Mouse (Mus musculus) hindbrain, embryonic 11.5 days (tissue): ENCODE measurements at regions not wholly inside any gene's neighbourhood (a gene's known extent, or its start where the extent isn't known, plus 50 kb on each side); places are given as distances from the start of the nearest gene placed in this dataset.
A peak's percentile ranks its signal among the peaks of the same experiment; 100 is the strongest.

Experiments
- ATAC-seq: fragments of 200-750 bp; cut with Nextera tagmentation; 2 replicates; pipeline ENCODE4 v1.8.0; 2017; ENCODE audit warnings: mild to moderate bottlenecking, moderate TSS enrichment, moderate library complexity; ENCODE audit not compliant: low FRiP score
- DNase-seq: peaks from one replicate; pipeline ENCODE4 v3.0.0-alpha.2; 2015; ENCODE audit warnings: low spot score
- H3K27ac ChIP-seq: fragments of 300-500 bp; sonication (generic); 2 replicates; pipeline ENCODE4 v1.5.1; 2014; ENCODE audit warnings: mild to moderate bottlenecking, low read depth, low read length
- H3K27me3 ChIP-seq: fragments of 300-500 bp; sonication (generic); 2 replicates; pipeline ENCODE4 v1.6.1; 2014; ENCODE audit warnings: mild to moderate bottlenecking, low read length, moderate library complexity, mixed read lengths; ENCODE audit not compliant: control insufficient read depth, insufficient read depth
- H3K36me3 ChIP-seq: fragments of 300-500 bp; sonication (generic); 2 replicates; pipeline ENCODE4 v1.6.1; 2014; ENCODE audit warnings: mild to moderate bottlenecking, low read length, moderate library complexity, mixed read lengths; ENCODE audit not compliant: control insufficient read depth, insufficient read depth
- H3K4me1 ChIP-seq: fragments of 300-500 bp; sonication (generic); replicated peaks from 2 replicates; pipeline ENCODE4 v1.6.1; 2014; ENCODE audit warnings: low read length, mixed read lengths; ENCODE audit not compliant: control insufficient read depth, insufficient read depth
- H3K4me2 ChIP-seq: fragments of 300-500 bp; sonication (generic); replicated peaks from 2 replicates; pipeline ENCODE4 v1.6.1; 2014; ENCODE audit warnings: mild to moderate bottlenecking, low read depth, low read length
- H3K4me3 ChIP-seq: fragments of 300-500 bp; sonication (generic); 2 replicates; pipeline ENCODE4 v1.5.1; 2014; ENCODE audit warnings: low read depth, low read length
- H3K9ac ChIP-seq: fragments of 300-500 bp; sonication (generic); 2 replicates; pipeline ENCODE4 v1.6.1; 2014; ENCODE audit warnings: low read depth, low read length
- H3K9me3 ChIP-seq: fragments of 300-500 bp; sonication (generic); 2 replicates; pipeline ENCODE4 v1.6.1; 2016; ENCODE audit warnings: low read length; ENCODE audit not compliant: control insufficient read depth
- WGBS: fragments of 180-500 bp; shearing (Covaris S2); extraction: QIAGEN DNeasy Blood & Tissue Kit; methylation state at CpG from one replicate; pipeline ENCODE4 v1.1.7; 2014; 5-methylcytosine and 5-hydroxymethylcytosine counted together

DNA sequence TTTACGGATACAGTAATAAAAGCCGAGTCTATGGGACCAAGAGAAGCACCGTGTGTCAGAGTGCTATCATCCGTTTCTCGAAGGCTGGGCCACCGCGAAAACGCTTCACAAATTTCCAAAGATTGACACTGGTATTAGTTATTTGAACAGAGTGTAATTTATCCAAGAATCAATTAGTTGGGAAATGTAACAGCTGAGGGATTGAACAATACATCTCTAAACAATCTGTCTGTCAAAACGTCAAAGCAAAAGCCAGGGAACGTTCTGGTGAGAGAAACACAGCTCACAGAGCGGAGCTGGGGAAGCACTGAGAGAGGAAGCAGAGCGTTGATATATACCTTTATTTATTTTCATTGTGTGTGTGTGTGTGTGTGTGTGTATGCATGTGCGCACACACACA, 498.1 kb upstream of the Fam19a5 start:
- Histone ChIP-seq H3K4me3 (no peak overlapping the region), H3K4me1 (no peaks in the 10 kb centered on the region), H3K27ac (no peak overlapping the region), H3K36me3 (no peaks in the 10 kb centered on the region), H3K9ac (no peak overlapping the region), H3K4me2 (no peak overlapping the region), H3K27me3 (no peaks in the 10 kb centered on the region), H3K9me3 (no peaks in the 10 kb centered on the region)
- DNase-seq: no peak
- 86% methylated on average over 13 of the region's 13 CpGs for WGBS
- ATAC-seq: no peak

DNA sequence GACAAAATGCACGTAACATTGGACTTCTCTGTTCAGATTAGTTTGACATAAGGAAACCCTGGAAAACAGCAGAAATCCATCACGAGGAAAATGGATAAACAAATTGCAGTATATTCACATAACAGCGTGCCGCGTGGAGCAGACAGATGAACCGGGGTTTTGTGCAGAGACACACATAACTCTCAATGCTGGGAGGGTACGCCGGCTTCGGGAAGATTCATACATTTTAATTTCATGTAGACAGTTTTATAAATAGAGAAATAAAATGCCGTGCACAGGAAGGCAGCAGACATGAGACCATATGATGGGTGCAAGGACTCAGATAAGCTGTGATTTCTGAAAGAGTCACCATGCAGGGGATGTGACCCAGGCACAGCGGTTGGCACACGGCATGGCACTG, 489.9 kb upstream of the Fam19a5 start:
- H3K27me3 ChIP-seq: no peaks in the 10 kb centered on the region
- no peak overlapping the region for H3K4me3 ChIP-seq
- H3K4me2 ChIP-seq: no peak overlapping the region
- H3K9ac ChIP-seq: no peak overlapping the region
- WGBS: 92% methylated on average over 12 of the region's 12 CpGs
- H3K9me3 ChIP-seq: no peaks in the 10 kb centered on the region
- no peaks in the 10 kb centered on the region for H3K36me3 ChIP-seq
- DNase-seq (no peak), ATAC-seq (no peak)
- H3K27ac ChIP-seq: no peak overlapping the region
- H3K4me1 ChIP-seq: no peaks in the 10 kb centered on the region

DNA sequence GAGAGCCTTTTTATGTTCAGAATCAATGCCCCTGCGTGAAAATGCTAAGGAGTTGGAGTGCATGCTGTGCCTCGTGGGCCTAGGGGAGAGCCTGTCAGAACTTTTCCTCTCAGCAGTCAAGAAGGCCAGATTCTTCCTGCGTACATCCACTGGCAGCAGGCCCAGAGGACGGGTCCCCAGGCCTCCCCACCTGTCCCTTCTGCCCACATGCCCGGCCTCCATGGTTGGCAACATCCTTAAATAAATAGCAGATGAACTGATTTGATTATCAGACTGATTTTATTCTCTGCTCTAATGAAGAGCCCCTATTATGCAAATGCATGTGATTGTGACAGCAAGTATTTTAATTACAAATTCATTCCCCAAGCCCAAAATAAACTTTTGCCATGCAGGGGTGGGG, 479.2 kb upstream of the Fam19a5 start:
- Histone ChIP-seq H3K4me3 (no peak overlapping the region), H3K9me3 (no peaks in the 10 kb centered on the region), H3K36me3 (no peaks in the 10 kb centered on the region), H3K9ac (no peak overlapping the region), H3K27me3 (no peaks in the 10 kb centered on the region), H3K4me1 (no peaks in the 10 kb centered on the region), H3K27ac (no peak overlapping the region), H3K4me2 (no peak overlapping the region)
- ATAC-seq: no peak
- WGBS: 63% methylated on average over 5 of the region's 5 CpGs
- no peak for DNase-seq

DNA sequence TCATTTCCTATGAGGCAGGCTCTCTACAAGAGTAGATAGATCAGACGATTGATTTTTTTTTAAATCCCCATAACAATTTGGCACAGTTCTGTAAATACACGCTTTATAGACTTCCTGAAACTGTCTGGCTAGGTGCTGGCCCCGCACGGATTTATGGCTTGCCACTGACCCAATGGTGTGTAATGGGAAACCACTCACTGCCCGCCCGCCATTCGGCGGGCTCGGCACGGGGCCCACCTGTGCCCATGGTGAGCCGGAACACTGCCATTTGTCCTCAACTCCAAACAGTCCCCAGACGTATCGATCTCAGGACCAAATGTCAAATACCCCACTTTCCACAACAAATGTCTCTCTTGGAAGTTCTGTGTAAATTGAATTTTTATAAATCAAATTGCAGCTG, 475.8 kb upstream of the Fam19a5 start:
- DNase-seq: no peak
- Histone ChIP-seq H3K36me3 (no peaks in the 10 kb centered on the region), H3K4me3 (no peak overlapping the region), H3K9ac (no peak overlapping the region), H3K9me3 (no peaks in the 10 kb centered on the region), H3K27ac (no peak overlapping the region), H3K4me2 (no peak overlapping the region), H3K4me1 (no peaks in the 10 kb centered on the region), H3K27me3 (no peaks in the 10 kb centered on the region)
- WGBS: 89% methylated on average over 13 of the region's 13 CpGs
- ATAC-seq: no peak

DNA sequence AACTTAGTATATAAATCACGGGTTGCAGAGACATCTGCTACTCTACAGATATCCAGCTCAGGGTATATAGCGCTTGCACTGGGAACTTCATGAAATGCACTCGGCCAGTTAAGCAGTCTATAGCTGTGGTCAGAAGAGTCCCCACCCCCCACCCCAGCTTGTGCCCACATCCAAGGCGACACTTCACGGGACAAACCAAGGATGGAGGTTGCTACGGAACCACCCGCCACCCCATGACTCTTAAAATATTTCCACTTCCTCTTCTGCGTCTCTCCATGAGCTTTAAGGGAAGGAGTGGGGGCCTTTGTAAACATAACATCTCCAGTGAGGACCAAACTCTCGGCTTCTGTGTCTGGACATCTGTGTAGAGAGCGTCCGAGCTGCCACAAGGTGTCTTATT, 469.5 kb upstream of the Fam19a5 start:
- H3K4me3 ChIP-seq: no peak overlapping the region
- no peak for DNase-seq
- no peak overlapping the region for H3K4me2 ChIP-seq
- H3K27ac ChIP-seq: no peak overlapping the region
- no peaks in the 10 kb centered on the region for H3K4me1 ChIP-seq
- WGBS: 78% methylated on average over 11 of the region's 11 CpGs
- H3K9me3 ChIP-seq: no peaks in the 10 kb centered on the region
- no peaks in the 10 kb centered on the region for H3K36me3 ChIP-seq
- H3K9ac ChIP-seq: no peak overlapping the region
- ATAC-seq: no peak
- no peaks in the 10 kb centered on the region for H3K27me3 ChIP-seq

DNA sequence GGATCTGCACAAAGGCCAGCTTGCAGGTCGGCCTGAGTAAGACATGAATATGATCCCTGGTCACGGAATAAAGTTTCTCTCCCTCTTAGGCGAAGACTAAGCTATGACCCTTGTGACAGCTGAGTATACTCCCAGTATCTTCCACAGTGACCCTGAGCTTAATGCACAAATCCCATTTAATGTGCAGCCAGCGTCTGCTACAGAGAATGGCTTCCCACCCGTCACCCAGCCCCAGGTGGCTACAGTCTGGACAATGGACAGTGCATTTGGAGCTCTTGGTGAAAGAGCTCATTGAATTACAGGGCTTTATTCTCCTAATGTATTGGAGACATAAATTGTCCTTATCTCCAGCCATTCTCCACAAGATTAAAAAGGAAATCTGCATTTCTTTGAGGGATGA, 454.3 kb upstream of the Fam19a5 start:
- 33% methylated on average over 5 of the region's 5 CpGs for WGBS
- H3K4me2 ChIP-seq: no peak overlapping the region
- H3K36me3 ChIP-seq: no peaks in the 10 kb centered on the region
- H3K27me3 ChIP-seq: no peaks in the 10 kb centered on the region
- peak; percentile 26 for DNase-seq
- H3K27ac ChIP-seq: peak overlapping the region; percentile 7; the same call in 1 of the 2 replicates
- peak; percentile 71 for ATAC-seq
- H3K9me3 ChIP-seq: no peaks in the 10 kb centered on the region
- H3K4me3 ChIP-seq: no peak overlapping the region
- H3K9ac ChIP-seq: no peak overlapping the region
- H3K4me1 ChIP-seq: no peaks in the 10 kb centered on the region; the same call in none of the 2 replicates

DNA sequence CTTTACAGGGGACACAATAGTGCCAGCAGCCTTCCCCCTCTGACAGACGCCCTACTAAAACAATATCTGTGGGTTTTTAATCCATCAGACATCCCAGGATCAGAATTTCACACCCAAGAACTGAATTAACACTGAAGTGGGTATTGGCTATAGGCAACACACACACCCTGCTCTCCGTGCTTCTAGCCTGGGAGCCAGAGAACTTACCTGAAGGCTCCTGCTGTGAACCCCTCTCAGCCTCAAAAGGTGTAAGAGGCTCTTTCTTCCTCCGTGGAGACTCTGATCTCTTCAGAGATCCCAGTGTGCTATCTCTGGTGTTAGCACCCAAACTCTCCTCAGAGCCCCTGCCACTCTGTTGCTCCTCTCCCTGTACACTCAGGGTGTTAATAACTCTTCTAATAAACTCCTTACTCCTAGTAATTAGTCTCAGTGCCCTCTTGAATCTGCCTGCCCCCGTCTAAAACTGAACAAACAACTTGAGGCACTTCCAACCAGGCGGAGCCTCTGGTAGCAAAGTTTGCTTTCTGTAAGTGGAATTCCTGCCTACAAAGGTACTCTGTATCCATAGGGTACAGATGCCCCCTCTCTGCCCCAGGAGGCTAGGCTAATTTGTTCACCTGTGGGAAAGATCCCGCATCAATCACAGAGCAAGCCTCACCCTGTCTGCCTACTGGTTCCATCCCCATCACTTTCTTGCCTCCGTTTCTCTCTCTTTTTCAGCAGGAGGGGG, 452.9 kb upstream of the Fam19a5 start:
- Histone ChIP-seq H3K27ac (no peak overlapping the region), H3K9me3 (no peaks in the 10 kb centered on the region), H3K36me3 (no peaks in the 10 kb centered on the region), H3K9ac (no peak overlapping the region), H3K4me2 (no peak overlapping the region), H3K4me1 (no peaks in the 10 kb centered on the region; the same call in none of the 2 replicates), H3K4me3 (no peak overlapping the region), H3K27me3 (no peaks in the 10 kb centered on the region)
- WGBS: 63% methylated on average over 7 of the region's 7 CpGs
- DNase-seq (no peak), ATAC-seq (no peak)

DNA sequence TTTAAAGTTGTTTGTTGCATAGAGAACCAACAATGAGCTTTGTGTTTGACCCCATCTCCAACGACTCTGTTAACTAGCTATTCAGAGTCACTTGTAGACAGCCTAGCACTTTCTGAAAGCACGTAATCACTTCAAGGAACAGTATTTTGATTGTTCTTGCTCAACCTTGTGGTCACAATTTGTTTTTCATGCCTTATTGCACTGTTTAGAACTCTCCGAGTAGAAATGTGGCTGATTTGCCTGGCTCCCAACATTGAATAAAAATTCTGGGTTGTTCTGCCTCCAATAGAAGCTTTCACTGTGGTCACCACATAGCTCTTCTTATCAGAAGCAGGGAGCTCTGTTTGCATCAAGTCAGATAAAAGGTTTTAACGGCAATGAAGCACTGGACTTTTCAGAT, 446.9 kb upstream of the Fam19a5 start:
- no peaks in the 10 kb centered on the region for H3K27me3 ChIP-seq
- no peak overlapping the region for H3K4me3 ChIP-seq
- DNase-seq (no peak), ATAC-seq (no peak)
- H3K27ac ChIP-seq: no peak overlapping the region
- H3K36me3 ChIP-seq: no peaks in the 10 kb centered on the region
- H3K4me2 ChIP-seq: no peak overlapping the region
- H3K4me1 ChIP-seq: no peaks in the 10 kb centered on the region
- WGBS: 58% methylated on average over 4 of the region's 4 CpGs
- no peak overlapping the region for H3K9ac ChIP-seq
- no peaks in the 10 kb centered on the region for H3K9me3 ChIP-seq

DNA sequence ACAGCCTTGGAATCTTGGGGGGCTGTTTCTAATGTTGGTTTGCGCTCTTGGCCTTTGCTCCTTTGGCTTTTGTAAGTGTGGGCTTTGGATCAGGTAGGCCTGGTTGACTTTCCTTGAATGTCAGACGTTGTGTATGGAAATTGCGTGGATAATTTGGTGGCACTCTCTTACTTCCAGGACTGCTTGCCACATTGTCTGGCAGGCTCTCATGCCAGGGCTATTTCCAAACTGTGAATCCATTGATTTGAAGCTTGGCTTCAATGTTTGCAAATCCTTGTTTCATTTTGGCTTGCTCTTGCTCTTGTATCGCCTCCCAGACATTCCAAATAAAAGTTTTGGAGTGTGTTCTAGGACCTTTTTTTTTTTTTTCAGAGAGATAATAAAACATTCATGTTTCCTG, 443.0 kb upstream of the Fam19a5 start:
- H3K4me1 ChIP-seq: no peaks in the 10 kb centered on the region
- H3K27ac ChIP-seq: no peak overlapping the region
- ATAC-seq (no peak), DNase-seq (no peak)
- 89% methylated on average over 4 of the region's 4 CpGs for WGBS
- H3K27me3 ChIP-seq: no peaks in the 10 kb centered on the region
- no peak overlapping the region for H3K9ac ChIP-seq
- H3K4me2 ChIP-seq: no peak overlapping the region
- no peaks in the 10 kb centered on the region for H3K9me3 ChIP-seq
- H3K36me3 ChIP-seq: no peaks in the 10 kb centered on the region
- no peak overlapping the region for H3K4me3 ChIP-seq
